Mouse (Mus musculus) stomach, postnatal 0 days (tissue): ENCODE results near the gene Sergef. TPM values are rescaled to one million over a fixed set of nuclear protein-coding genes. Genes with fewer than 3 reads are reported as not detected.

Experiments
- ATAC-seq: fragments of 200-750 bp; cut with Nextera tagmentation; 2 replicates; pipeline ENCODE4 v1.8.0; 2017; ENCODE audit not compliant: low FRiP score, low TSS enrichment
- DNase-seq: peaks from one replicate; pipeline ENCODE4 v3.0.0-alpha.2; 2016; ENCODE audit warnings: low spot score
- H3K27ac ChIP-seq: fragments of 300-500 bp; sonication (generic); replicated peaks from 2 replicates; pipeline ENCODE4 v1.5.1; 2014; ENCODE audit warnings: mild to moderate bottlenecking, control low read depth
- H3K27me3 ChIP-seq: fragments of 300-500 bp; sonication (generic); 2 replicates; pipeline ENCODE4 v1.6.1; 2014; ENCODE audit warnings: low read length; ENCODE audit not compliant: control insufficient read depth, insufficient read depth
- H3K36me3 ChIP-seq: fragments of 300-500 bp; sonication (generic); 2 replicates; pipeline ENCODE4 v1.6.1; 2014; ENCODE audit warnings: low read length, mixed read lengths; ENCODE audit not compliant: control insufficient read depth, insufficient read depth
- H3K4me1 ChIP-seq: fragments of 300-500 bp; sonication (generic); replicated peaks from 2 replicates; pipeline ENCODE4 v1.6.1; 2014; ENCODE audit warnings: antibody characterized with exemption; ENCODE audit not compliant: control insufficient read depth, insufficient read depth
- H3K4me2 ChIP-seq: fragments of 300-500 bp; sonication (generic); replicated peaks from 2 replicates; pipeline ENCODE4 v1.6.1; 2014; ENCODE audit warnings: low read depth, mild to moderate bottlenecking, control low read depth, moderate library complexity
- H3K4me3 ChIP-seq: fragments of 300-500 bp; sonication (generic); 2 replicates; pipeline ENCODE4 v1.5.1; 2014; ENCODE audit warnings: low read depth, low read length, control low read depth
- H3K9ac ChIP-seq: fragments of 300-500 bp; sonication (generic); 2 replicates; pipeline ENCODE4 v1.6.1; 2014; ENCODE audit warnings: mild to moderate bottlenecking, low read length, control low read depth, mixed read lengths
- H3K9me3 ChIP-seq: fragments of 300-500 bp; sonication (generic); 2 replicates; pipeline ENCODE4 v1.6.1; 2016; ENCODE audit warnings: low read length; ENCODE audit not compliant: control insufficient read depth
- CTCF ChIP-seq: IDR thresholded peaks from 2 replicates; pipeline ENCODE4 v1.5.1; 2016; ENCODE audit warnings: antibody characterized with exemption, low read depth, mild to moderate bottlenecking, moderate library complexity
- EP300 ChIP-seq: optimal IDR thresholded peaks from 2 replicates; pipeline ENCODE3; 2016; ENCODE audit warnings: antibody characterized with exemption
- WGBS: fragments of 180-500 bp; shearing (Covaris S2); extraction: QIAGEN DNeasy Blood & Tissue Kit; methylation state at CpG from one replicate; pipeline ENCODE4 v1.1.7; 2014; 5-methylcytosine and 5-hydroxymethylcytosine counted together
- polyA plus RNA-seq: library from polyadenylated mRNA; unstranded; fragments of >200 nt; fragmentation: Nextera tagmentation; extraction: Ambion mirVana; gene quantifications from 2 replicates; pipeline ENCODE4 v1.2.1, GENCODE M21; 2015

The Sergef gene
- polyA plus RNA-seq, 1 experiment from 2014 or later = 11.4 TPM

- H3K27ac ChIP-seq = no peak overlapping the region
- H3K36me3 ChIP-seq = no peaks in the 10 kb centered on the region
- H3K27me3 ChIP-seq = peaks cover 32% of the 10 kb centered on the region
- TF ChIP-seq CTCF (no peak), EP300 (no peak)
- H3K4me1 ChIP-seq = no peaks in the 10 kb centered on the region
- DNase-seq = no peak
- WGBS = 31% methylated on average over 12 of the region's 12 CpGs
- H3K4me3 ChIP-seq = no peak overlapping the region
- no peaks in the 10 kb centered on the region for H3K9me3 ChIP-seq
- H3K9ac ChIP-seq = no peak overlapping the region
- H3K4me2 ChIP-seq = no peak overlapping the region
- no peak for ATAC-seq
Measured at GRCm38 (mm10) chr7:46393718-46394511, 245.7 kb downstream of the Sergef start.

Other genes starting within 250 kb of the Sergef start
- 0.18 TPM in 2 replicates for gene Kcnc1, start 243.3 kb downstream of the Sergef start, polyA plus RNA-seq
- gene Tph1, start 32.7 kb upstream of the Sergef start, polyA plus RNA-seq = 0.48 and 0.79 TPM in 2 replicates
- 10.4 and 11.2 TPM in 2 replicates for gene Saal1, start 70.9 kb upstream of the Sergef start, polyA plus RNA-seq
- 0.34 TPM in 1 of 2 replicates, not detected in the other for gene Saa3, start 75.9 kb upstream of the Sergef start, polyA plus RNA-seq
- gene Saa4, start 92.8 kb upstream of the Sergef start, polyA plus RNA-seq = not detected in 2 replicates
- gene Saa1, start 103.2 kb upstream of the Sergef start, polyA plus RNA-seq = 0.13 and 0.33 TPM in 2 replicates
- gene Saa2, start 112.0 kb upstream of the Sergef start, polyA plus RNA-seq = 0.08 TPM in 1 of 2 replicates, not detected in the other
- gene Hps5, start 156.3 kb upstream of the Sergef start, polyA plus RNA-seq = 6.4 and 7.0 TPM in 2 replicates
- gene Gtf2h1, start 156.3 kb upstream of the Sergef start, polyA plus RNA-seq = 28.0 and 29.0 TPM in 2 replicates
- gene Ldha, start 201.7 kb upstream of the Sergef start, polyA plus RNA-seq = 718 and 816 TPM in 2 replicates
- gene Ldhc, start 221.4 kb upstream of the Sergef start, polyA plus RNA-seq = not detected in 2 replicates